Mouse (Mus musculus): ENCODE measurements around the gene Maml2. TPM values are rescaled to one million over a fixed set of nuclear protein-coding genes. Genes with fewer than 3 reads are reported as not detected.
A peak's percentile ranks its signal among the peaks of the same experiment; 100 is the strongest.

The Maml2 gene
- total RNA-seq, 2 experiments from 2014 or later, result 0.45 TPM; not detected in 1

GRCm38 (mm10) chr9:13626480-13626879 lies 328.7 kb downstream of the Maml2 start:
- ATAC-seq (replicated peaks; ENCODE audit: low FRiP score, poor library complexity, severe bottlenecking), result no peak

GRCm38 (mm10) chr9:13633371-13633770 lies 335.6 kb downstream of the Maml2 start:
- no peak for ATAC-seq (replicated peaks; ENCODE audit: low FRiP score, poor library complexity, severe bottlenecking)

- ATAC-seq (replicated peaks; ENCODE audit: low FRiP score, poor library complexity, severe bottlenecking), result no peak
These were observed 341.9 kb downstream of the Maml2 start for GRCm38 (mm10) chr9:13639655-13640054.

GRCm38 (mm10) chr9:13645153-13645552 lies 347.4 kb downstream of the Maml2 start:
- no peak for ATAC-seq (replicated peaks; ENCODE audit: low FRiP score, poor library complexity, severe bottlenecking)

- no peak for ATAC-seq (replicated peaks; ENCODE audit: low FRiP score, poor library complexity, severe bottlenecking)
These were observed 353.3 kb downstream of the Maml2 start for GRCm38 (mm10) chr9:13651065-13651464.

- ATAC-seq (replicated peaks; ENCODE audit: low FRiP score, poor library complexity, severe bottlenecking), result no peak
These were observed 354.1 kb downstream of the Maml2 start for GRCm38 (mm10) chr9:13651828-13652227.

- ATAC-seq (replicated peaks; ENCODE audit: low FRiP score, poor library complexity, severe bottlenecking), result no peak
These were observed 354.7 kb downstream of the Maml2 start for GRCm38 (mm10) chr9:13652389-13652877.

- ATAC-seq (replicated peaks; ENCODE audit: low FRiP score, poor library complexity, severe bottlenecking), result no peak
These were observed 355.2 kb downstream of the Maml2 start for GRCm38 (mm10) chr9:13652917-13653316.

GRCm38 (mm10) chr9:13661768-13662623 lies 364.2 kb downstream of the Maml2 start:
- no peak for ATAC-seq (replicated peaks; ENCODE audit: low FRiP score, poor library complexity, severe bottlenecking)

GRCm38 (mm10) chr9:13665487-13665969 lies 367.8 kb downstream of the Maml2 start:
- ATAC-seq (replicated peaks; ENCODE audit: low FRiP score, poor library complexity, severe bottlenecking), result no peak

- no peak for ATAC-seq (replicated peaks; ENCODE audit: low FRiP score, poor library complexity, severe bottlenecking)
These were observed 370.2 kb downstream of the Maml2 start for GRCm38 (mm10) chr9:13667955-13668354.

GRCm38 (mm10) chr9:13668742-13669141 lies 371.0 kb downstream of the Maml2 start:
- no peak for ATAC-seq (replicated peaks; ENCODE audit: low FRiP score, poor library complexity, severe bottlenecking)

GRCm38 (mm10) chr9:13671125-13671769 lies 373.5 kb downstream of the Maml2 start:
- no peak for ATAC-seq (replicated peaks; ENCODE audit: low FRiP score, poor library complexity, severe bottlenecking)

- no peak for ATAC-seq (replicated peaks; ENCODE audit: low FRiP score, poor library complexity, severe bottlenecking)
These were observed 375.5 kb downstream of the Maml2 start for GRCm38 (mm10) chr9:13673304-13673703.

- no peak for ATAC-seq (replicated peaks; ENCODE audit: low FRiP score, poor library complexity, severe bottlenecking)
These were observed 380.3 kb downstream of the Maml2 start for GRCm38 (mm10) chr9:13678026-13678425.

- ATAC-seq (replicated peaks; ENCODE audit: low FRiP score, poor library complexity, severe bottlenecking), result no peak
These were observed 381.9 kb downstream of the Maml2 start for GRCm38 (mm10) chr9:13679696-13680095.

- no peak for ATAC-seq (replicated peaks; ENCODE audit: low FRiP score, poor library complexity, severe bottlenecking)
These were observed 383.4 kb downstream of the Maml2 start for GRCm38 (mm10) chr9:13681147-13681546.

- no peak for ATAC-seq (replicated peaks; ENCODE audit: low FRiP score, poor library complexity, severe bottlenecking)
These were observed 383.9 kb downstream of the Maml2 start for GRCm38 (mm10) chr9:13681581-13682038.

GRCm38 (mm10) chr9:13684327-13684934 lies 386.7 kb downstream of the Maml2 start:
- no peak for ATAC-seq (replicated peaks; ENCODE audit: low FRiP score, poor library complexity, severe bottlenecking)

- ATAC-seq (replicated peaks; ENCODE audit: low FRiP score, poor library complexity, severe bottlenecking), result peak; percentile 52; the same call in 1 of the 2 replicates
These were observed 389.4 kb downstream of the Maml2 start for GRCm38 (mm10) chr9:13686977-13687659.
